Mouse (Mus musculus) frontal cortex, adult 2 months (tissue): Measurements from ENCODE around the gene Gan. TPM values are rescaled to one million over a fixed set of nuclear protein-coding genes. Genes with fewer than 3 reads are reported as not detected.
A peak's percentile ranks its signal among the peaks of the same experiment; 100 is the strongest.

Experiments used
- DNase-seq, 2 experiments: peaks; one replicate each; pipeline ENCODE4 v3.0.0; 2022; ENCODE audit warnings: low spot score in 1 of 2; ENCODE audit errors: extremely low spot score in 1 of 2
- polyA plus RNA-seq: library from polyadenylated mRNA; depleted of rRNA; stranded (reverse); fragments of >200 nt; gene quantifications from 2 replicates; pipeline ENCODE4 v1.2.3, GENCODE M21; 2012

The Gan gene
- polyA plus RNA-seq, 1 experiment: 8.6 TPM

DNA sequence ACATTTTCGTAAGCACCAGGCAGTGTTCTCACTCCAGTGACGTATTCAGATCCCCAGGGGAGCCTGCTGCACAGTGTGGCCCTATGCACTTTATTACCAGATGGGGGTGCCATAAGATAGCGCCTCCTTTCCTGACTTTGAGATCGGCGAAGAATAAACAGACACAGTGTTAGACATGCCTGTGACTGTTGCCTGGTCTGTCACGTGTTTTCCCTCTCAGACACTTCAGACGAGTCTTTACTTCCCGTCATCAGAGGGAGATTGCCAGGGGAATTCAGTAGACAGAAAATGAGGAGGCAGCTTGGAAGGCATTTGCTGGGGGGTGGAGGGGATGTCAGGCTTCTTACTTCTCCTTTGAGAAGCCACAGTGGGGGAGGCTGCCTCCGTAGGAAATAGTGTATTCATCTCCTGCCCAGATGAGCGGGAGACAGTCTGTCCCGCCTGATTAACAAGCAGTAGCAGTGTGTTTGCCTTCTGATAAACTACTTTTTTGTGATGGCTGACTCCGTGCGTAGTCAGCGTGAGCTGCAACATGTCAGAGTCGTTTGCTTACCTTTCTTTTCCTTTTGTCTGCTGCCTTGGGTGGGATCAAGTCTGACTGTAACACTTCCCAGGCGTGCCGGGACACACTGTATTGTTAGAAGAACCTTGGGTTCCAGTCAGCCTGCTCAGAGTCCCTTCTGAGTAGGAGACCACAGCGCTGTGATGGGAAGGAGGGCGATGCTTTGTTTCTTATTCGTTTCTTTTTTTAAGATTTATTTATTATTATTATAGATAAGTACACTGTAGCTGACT, 40.4 kb downstream of the Gan start:
- DNase-seq: peak; percentile 55 to 81

DNA sequence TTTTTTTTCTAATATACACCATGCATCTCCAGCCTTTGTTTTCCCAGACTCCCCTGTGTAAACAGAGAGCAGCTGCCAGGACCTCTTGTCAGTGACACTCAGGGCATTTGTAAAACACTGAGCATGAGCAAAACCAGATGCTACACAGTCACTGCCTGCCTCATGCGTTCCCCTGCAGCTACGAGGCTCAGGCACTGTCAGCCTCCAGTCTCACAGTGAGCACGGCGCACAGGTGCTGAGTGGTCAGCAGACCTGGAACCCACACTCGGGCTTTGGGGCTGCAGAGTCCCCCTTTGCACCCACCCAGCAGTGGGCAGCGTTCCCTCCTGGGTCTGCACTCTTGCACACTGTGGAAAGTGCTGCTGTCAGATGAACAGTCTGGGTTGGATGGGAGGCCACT, 41.7 kb downstream of the Gan start:
- no peak for DNase-seq

DNA sequence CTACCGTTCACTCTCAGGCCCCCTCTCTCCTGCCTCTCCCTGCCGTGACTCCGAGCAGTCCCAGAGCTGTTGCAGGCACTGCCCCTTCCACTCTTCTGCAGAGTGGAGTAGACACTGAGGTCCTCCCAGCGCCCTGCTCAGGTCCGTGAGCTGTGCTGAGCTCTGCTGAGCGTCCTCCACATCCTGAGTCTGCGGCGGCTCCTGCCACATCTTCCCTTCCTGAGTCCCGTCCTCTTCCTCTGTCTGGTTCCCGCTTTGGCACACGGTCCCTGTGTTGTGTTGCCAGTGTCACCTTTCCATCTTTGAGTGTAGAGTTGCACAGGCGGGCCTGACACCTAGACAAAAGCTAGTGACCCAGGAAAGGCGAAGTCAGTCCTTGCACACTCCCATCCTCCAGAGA, 42.4 kb downstream of the Gan start:
- DNase-seq: no peak

DNA sequence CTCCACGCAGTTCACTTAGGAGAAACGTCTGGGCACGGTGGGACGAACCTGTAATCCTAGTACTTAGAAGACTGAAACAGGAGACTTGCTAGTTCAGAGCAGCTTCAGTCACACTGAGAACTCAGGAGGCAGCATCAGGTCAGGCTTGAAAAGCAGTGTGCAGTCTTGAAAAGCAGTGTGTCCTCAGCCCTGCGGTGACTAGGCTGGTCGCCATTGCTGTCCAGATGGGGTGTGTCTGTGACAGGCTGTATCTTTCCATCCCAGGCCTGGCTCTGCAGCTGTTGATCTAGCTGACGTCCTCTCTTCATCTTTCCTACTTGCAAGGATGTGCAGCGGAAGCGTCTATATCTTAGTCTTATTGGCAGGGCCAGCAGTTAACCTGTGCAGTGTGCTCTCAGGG, 42.9 kb downstream of the Gan start:
- no peak for DNase-seq

DNA sequence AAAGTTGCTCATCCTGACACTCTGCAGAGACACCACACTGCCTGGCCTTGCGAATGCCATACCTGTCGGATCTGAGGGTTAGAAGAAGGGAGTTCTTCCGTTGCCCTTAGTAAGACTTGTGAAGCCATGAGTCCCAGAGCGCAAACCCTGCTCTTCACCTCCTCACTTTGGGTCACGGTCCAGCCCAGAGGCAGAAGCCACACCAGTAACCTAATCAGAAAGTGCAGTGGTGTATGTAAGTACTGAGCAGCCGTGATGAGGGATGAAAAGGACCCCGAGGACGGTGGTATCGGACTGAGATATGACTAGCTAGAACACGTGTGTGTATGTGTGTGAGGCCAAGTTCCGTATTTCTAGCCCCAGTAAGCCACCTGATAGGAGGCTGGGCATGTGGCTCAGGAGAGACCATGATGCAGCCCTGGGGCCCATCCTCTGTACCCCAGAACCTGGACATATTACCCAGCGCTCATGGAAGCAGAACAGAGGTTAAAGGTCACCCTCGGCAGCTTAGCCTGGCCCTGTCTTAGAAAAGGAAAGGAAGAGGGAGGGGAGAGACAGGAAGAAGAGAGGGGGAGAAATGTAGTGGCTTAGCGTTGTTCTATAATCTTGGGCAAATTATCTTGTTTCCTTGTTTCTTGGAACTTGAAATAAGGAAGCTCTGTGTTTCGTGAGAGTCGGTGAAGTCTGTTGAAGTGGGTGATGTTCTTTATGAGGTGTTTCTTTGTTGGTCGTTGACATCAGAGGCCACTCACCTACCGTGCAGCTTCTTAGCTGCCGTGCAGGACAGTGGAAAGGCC, 43.5 kb downstream of the Gan start:
- no peak for DNase-seq

DNA sequence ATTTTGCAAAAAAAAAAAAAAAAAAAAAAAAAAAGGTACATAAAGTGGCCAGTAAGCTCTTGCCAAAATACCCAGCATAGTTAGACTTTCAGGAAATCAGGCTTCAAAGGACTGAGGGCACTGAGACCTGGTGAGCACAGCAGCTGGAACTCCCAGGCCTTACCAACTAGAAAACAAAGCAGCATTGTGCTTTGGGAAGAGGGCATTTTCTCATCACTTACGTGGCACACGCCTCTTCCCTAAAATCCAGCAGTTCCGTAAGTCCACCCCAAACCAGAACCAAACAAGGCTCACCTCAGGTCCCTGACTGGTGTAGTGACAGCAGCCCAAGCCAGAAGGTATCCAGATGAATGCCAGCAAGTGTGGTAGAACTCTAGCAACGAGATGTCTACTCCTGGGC, 45.1 kb downstream of the Gan start:
- DNase-seq: no peak

DNA sequence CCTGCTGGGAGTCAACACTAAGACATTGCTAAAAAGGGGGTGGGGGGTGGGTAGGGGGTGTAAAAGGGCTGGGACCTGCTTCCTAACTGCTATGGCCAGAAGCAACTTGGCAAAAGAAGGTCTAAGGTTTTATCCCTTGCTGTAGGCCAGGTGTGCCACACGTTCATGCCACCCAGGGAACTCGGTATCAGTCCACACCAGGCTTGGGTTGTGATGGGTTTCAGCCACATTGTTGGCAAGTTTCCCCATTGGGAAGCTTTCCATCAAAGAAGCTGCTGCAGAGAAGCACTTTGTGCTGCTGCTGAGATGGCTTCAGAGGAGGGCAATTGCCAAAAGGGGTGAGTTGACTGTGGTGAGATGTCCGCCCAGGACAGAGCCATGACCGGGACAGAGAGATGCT, 47.9 kb downstream of the Gan start:
- no peak for DNase-seq

DNA sequence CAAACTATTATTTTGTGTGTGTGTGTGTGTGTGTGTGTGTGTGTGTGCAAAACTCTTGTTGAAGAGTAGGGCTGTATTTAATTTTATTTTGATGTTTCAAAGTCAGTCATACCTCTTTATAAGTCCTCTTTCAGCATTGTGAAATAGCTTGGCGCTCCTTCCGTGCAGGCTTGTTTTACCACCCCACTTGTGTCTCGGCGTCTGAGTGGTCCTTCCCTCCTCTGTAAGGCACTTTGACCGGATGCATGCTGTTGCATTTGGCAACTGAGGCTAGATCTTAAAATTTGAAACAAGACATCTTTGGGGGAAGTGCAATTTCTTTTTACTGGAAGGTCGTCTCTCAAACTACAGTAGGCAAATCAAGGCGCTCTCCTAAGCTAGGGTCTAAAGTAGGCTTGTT, 48.7 kb downstream of the Gan start:
- no peak for DNase-seq

DNA sequence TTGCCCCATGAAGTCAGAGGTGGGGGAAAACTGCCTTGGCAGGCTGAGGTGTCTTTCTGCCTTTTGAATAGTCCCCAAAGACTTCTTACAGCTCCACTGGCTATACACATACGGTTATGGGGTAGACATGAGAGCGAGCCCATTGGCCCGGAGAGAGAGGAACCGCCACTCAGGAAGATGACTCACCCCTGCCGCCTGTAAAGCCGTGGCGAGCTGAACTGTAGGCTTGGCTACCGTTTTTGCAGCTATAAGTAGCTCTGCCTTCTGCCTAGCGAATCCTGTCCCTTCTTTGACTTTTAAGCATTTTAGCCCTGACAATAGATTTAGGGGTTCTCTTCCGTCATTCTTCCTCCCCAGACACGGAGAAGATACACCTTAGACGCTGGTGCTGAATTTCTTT, 51.2 kb downstream of the Gan start:
- no peak for DNase-seq

DNA sequence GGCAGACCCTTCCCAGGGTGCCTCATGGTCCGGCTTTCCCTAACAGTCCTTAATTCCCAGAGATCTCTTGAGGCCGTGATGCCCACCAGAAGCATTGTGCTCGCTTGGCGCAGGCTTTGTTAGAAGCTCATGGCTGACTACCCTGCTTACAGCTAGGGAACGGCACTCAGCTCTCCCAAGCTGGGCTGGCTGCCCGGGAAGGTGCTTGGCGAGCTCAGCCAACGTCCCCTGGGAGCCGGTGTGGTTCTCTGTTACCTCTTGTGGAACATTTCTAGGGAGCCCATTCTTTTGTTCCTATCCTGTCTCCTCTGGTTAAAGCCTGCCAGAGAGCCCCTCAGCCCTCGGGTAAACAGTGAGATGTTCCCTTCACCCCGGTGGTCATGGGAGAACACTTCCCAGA, 54.2 kb downstream of the Gan start:
- no peak for DNase-seq

DNA sequence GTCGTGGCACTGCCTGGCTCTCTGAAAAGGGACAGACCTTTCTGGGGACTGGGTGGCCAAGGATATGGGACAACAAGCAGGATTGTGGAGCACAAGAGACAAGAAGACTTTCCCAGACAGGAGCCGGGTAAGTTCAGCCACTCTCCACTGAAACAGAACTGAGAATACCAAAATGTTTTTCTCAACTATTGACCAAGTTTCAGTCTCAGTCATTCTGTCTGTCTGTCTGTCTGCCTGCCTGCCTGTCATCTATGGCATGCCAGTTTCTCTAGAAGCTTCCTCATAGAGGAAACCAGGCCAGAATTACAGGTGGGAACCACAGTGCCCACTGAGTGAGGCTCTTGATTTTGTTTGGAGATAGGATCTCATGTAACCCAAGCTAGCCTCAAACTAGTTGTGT, 59.8 kb downstream of the Gan start:
- no peak for DNase-seq

DNA sequence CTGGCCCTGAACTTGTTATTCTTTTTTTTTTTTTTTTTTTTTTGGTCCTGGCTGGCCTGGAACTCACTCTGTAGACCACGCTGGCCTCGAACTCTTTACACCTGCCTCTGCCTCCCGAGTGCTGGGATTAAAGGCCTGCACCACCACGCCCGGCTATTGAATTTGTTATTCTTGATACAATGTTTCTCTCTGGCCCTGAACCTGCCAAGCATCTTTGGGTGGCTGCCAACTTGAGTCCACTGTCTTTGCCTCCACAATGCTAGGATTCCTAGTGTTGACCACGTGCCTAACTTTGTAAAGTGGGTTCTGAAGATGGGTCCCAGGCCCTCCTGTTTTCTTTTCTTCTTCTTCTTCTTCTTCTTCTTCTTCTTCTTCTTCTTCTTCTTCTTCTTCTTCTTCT, 64.5 kb downstream of the Gan start:
- no peak for DNase-seq

DNA sequence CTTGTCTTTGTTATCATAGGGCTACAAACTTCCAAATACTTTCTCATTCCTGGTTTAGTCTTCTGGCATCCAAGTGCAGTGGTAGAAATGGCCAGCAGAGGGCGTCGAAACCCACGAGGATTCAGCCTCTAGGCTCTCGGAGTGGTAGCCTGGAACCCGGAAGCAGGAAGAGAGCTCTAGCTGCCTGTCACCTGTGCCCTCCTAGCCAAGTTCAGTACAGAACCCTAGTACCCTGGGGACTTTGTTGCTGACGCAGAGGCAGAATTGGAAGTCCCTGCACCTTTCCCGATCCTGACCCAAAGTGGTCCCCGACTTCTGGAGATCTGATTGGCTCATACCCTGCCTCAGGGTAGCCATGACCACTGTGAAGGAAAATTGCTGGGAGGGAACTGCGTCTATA, 66.7 kb downstream of the Gan start:
- peak; percentile 61 to 96 for DNase-seq

DNA sequence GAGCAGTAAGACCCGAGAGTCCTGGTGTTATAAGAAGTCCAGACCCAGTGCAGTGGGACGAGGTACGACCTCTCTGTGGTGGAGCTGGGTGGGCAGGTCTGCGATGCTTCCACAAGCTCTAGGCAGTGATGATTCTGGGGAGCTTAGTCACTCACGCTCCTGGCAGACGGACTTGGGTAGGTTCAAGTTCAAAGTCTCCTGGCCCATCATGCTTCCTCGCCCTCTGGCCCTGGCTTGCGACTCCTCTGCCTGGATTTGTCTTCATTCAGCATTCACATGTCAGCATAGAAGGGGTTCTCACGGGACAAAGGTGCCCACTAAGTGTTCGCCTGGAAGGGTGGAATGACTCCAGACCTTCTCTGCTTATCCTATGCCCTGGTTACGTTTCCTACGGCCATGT, 68.4 kb downstream of the Gan start:
- DNase-seq: no peak

DNA sequence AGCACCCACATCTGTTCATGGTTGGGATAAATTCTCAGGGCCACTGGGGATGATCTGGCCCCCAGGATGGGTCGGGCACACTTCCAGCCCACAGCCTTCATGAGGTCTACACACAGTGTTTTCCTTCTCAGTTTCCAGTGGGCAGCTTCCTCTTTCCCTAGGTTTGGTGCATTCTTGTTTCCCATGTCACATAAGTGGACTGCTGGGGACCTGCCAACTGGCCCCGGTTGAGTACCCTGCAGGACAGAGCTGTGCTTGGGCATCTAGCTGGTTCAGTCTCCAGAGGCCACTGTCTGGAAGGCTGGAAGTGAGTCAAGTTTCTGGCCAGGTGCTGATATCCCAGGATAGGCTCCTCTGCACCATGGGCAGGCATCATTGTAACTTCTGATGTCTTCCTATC, 69.4 kb downstream of the Gan start:
- DNase-seq: no peak

DNA sequence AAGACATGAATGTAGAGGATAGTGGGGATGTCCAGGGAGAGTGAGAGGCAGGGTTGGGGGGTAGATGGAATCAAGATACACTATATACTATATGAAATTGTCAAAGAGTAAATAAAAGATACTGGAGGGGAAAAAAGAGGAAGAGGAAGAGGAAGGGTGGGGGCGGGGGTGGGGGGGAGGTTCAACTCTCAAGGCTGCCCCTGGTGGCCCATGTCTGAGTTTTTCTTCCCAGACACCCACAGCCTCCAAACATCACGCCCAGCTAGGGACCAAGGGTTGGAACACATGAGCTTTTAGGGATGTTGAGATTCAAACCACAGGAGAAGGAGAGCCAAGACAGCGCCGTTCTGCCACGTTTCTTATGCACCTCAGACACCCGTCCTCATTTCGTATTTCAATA, 75.3 kb downstream of the Gan start:
- no peak for DNase-seq

DNA sequence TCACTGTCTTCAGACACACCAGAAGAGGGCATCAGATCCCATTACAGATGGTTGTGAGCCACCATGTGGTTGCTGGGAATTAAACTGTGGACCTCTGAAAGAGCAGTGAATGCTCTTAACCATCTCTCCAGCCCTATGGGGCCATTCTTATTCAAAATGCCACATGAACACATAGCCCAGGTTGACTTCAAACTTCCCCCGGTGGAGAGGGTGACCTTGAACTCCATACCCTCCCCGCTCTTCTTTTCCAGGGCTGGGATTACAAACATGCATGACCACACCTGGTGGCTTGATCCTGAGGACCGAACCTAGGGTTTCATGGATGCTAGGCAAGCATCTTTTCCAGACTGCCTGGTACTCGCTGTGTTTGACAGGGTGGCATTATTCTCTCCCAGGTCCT, 78.6 kb downstream of the Gan start:
- no peak for DNase-seq

DNA sequence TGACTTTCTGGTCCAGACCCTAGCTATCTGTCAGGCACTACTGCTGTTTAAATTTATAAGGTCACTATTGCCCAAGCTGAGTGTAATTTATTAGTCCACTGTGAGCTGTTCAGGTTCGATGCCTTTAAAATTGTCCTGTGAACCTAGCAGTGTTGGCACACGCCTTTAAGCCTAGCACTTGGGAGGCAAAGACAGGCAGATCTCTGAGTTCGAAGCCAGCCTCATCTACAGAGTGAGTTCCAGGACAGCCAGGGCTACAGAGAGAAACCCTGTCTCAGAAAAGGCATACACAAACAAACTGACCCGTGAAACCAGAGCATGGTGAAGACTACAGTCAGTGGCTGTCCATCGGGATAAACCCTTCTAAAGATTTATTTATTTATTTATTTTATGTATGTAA, 82.4 kb downstream of the Gan start:
- no peak for DNase-seq

DNA sequence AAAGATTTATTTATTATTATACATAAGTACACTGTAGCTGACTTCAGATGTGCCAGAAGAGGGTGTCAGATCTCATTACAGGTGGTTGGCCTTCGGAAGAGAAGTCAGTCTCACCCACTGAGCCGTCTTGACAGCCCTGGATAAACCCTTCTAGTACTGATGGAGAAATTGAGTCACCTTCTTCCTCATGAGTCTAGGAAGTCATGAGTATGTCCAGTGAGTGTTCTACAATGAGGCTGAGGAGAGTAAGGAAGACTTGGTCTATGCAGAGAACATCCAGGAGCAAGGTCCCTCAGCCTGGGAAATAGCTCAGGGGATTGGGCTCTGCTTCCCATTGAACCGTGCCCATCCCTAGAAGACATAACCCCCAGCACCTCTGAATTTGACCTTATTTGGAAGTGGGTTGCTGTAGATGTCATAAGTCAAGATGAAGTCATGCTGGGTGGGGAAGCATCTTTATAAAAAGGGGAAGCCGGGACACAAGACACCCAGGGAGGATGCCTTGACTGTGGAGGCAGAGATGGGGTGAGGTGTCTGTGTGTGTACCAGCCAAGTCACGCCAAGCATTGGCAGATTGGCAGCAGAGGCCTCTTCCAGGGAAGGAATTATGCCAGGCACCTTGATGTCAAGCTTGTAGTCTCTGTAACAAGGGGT, 83.0 kb downstream of the Gan start:
- no peak for DNase-seq

DNA sequence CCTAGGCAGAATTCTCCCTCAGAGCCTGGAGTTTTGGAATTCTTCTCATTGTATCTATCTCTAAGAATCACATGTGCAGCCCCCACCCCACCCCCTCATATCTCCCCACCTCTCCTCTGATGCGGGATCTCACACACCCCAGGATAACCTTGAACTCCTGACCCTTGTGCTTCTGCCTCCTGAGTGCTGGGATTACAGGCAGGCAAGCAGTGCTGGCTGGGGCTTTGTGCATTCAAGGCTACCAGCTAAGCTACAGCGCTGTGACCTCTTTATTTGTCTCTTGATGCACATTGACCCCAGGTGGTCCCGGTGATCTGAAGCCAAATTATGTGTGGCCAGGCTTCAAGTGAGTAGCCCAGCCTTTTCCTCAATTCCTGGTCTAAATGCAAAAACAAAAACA, 83.9 kb downstream of the Gan start:
- DNase-seq: no peak

DNA sequence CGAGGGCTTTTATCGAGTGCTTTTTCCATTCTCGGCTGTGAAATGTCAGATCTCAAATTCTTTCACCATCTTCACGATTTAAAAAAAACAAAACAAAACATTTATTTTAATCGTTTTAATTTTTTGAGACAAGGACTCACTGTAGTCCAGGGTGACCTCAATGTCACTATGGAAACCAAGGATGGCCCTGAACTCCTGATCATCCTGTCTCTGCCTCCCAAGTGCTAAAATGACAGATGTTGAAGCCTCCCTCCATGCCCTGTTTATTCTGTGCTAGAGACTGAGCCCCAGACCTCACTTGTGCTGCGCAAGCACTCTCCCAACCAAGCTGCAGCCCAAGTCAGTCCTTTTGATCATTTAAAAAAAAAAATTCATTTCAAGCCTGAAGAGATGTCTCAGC, 84.4 kb downstream of the Gan start:
- DNase-seq: no peak

DNA sequence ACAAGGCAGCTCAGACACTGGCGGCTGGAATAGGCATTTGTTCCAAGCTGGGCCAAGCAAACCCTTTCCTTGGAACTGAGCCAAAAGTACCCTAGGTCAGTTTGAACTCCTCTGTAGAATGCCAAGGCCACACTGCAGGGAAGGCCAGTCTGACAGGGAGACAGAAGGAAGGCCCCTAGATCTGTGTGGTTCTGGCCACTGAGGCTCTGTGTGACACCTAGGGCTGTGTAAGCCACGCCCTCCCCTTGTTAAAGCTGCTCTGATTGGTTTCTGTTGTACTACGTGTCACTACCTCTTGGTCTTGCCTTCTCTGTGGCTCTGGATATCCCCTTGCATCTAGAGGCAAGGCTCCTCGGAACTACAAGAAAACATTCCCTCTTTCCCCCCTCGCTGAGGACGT, 86.7 kb downstream of the Gan start:
- DNase-seq: no peak
